Mouse (Mus musculus) right cerebral cortex, postnatal 4 days (tissue): ENCODE data around the gene Det1.

Experiments used
- DNase-seq: peaks from one replicate; pipeline ENCODE4 v3.0.0-alpha.2; 2022

The Det1 gene

DNA sequence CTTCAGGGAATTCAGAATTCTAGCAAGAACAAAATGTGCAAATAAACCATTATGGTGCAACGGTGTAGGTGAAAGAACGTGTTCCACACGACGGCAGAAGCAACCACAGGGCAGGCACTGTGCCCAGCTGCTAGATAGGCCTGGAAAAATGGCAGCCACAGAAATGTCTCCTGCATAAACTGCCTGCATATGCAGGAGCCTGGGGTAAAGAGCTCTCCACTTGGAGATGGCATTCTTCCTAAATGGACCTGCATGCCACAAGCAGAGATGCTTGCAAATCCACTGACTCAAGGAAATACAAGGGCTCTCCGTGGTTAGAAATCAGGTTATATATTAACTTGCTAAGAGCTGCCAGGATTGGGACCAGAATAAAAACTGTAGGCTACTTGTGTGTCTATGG, 68.3 kb downstream of the Det1 start:
- DNase-seq: no peak
